Mouse (Mus musculus): ENCODE measurements around the gene Pak2.

- TF ChIP-seq CTCF (IDR thresholded peaks at IDR 0.05; ENCODE audit: borderline replicate concordance, insufficient read depth, low read length), result no peak
- no peak for TF ChIP-seq POLR2A (IDR thresholded peaks at IDR 0.05; ENCODE audit: low read depth, low read length)
Observed at GRCm38 (mm10) chr16:32115781-32116180, 36.6 kb upstream of the Pak2 start.

All from embryonic fibroblast, embryonic 13.5 days (primary cell).